Mouse (Mus musculus) kidney, postnatal 36 days (tissue): ENCODE results near the gene Cd209a.
"Not testable (repeated sequence)": the region's sequence is repeated elsewhere in the genome, so short reads cannot be mapped to it uniquely, and the experiment has no call there.

Experiments
- DNase-seq, 2 experiments: peaks; one replicate each; pipeline ENCODE4 v3.0.0; 2021 to 2022; ENCODE audit warnings: mixed read lengths in 2 of 2

Cd209a gene

GRCm38 (mm10) chr8:3748761-3749160 is at the start of gene Cd209a:
Cd209a (minus strand) TSS chr8:3748984.
- DNase-seq, result no peak

GRCm38 (mm10) chr8:3768641-3769040 is 19.9 kb upstream of the Cd209a start:
- not testable (repeated sequence) for DNase-seq

DNA sequence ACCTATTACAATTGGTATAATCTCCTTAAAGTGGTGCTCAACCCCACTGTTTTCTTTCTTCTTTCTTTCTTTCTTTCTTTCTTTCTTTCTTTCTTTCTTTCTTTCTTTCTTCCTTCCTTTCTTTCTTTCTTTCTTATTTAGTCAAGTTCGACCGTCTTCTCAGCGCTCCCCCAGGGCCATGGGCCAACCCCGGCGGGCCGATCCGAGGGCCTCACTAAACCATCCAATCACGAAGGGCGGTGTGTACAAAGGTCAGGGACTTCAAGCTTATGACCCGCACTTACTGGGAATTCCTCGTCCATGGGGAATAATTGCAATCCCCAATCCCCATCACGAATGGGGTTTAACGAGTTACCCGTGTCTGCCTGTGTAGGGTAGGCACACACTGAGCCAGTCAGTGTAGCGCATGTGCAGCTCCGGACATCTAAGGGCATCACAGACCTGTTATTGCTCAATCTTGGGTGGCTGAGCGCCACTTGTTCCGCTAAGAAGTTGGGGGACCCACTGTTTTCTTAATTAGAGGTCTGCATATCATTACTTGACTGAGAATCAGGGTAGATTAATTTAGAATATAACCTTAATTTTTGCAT is 5.6 kb upstream of the Cd209a start:
- DNase-seq, result peak; percentile 42 to 80

- DNase-seq, result no peak
Observed at GRCm38 (mm10) chr8:3736947-3737346, 11.8 kb downstream of the Cd209a start.

DNA sequence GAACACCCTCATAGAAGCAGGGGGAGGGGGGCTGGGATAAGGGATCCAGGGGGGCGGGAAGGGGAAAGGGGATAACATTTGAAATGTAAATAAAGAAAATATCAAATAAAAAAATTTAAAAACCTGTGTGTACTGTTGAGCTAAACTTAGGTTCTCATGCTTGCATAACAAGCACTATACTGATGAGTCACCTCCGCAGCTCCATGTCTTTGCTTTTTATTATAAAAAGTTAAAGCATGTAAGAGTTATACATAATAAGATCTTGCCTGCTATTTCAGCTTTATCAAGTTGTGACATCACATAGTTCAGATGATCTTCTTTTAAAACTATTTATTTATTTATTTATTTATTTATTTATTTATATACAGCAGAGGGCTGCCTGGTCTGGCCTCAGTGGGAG is 13.2 kb downstream of the Cd209a start:
- no peak for DNase-seq

DNA sequence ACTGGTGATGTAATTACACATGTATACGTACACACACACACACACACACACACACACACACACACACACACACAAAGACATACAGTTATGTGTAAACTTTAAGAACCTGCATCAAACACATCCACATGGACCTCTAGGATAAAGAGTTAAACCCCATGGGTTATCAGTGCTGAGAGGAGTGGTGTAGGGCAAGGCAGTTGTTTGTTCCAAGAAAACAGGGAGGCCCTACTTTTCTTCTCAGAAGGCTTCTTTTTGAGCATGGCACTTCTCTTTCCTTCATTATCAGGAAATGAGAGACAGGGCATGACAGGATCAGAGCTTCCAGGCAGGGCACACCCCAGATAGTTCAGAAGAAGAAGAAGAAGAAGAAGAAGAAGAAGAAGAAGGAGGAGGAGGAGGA is 14.7 kb downstream of the Cd209a start:
- no peak for DNase-seq

DNA sequence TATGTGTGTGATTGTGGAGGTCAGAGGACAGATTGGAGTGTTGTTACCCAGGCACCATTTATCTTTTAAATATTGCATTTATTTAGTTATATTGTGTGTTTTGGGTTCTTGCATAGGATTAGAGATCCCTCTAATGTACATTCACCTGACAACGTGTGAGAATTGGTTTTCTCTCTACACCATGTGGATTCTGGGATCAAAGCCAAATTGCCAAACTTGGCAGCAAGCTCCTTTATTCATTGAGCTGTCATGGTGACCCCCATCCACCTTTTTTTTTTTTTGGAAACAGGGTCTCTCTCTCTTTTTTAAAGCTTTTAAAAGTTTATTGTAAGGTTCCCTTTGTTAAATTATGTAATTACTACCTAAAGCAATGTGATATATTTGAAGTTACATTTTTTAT is 27.7 kb downstream of the Cd209a start:
- no peak for DNase-seq

- no peak for DNase-seq
Observed at GRCm38 (mm10) chr8:3720551-3720950, 28.2 kb downstream of the Cd209a start, which contains the start of gene Clec4g. Clec4g (minus strand) TSS chr8:3720651.

DNA sequence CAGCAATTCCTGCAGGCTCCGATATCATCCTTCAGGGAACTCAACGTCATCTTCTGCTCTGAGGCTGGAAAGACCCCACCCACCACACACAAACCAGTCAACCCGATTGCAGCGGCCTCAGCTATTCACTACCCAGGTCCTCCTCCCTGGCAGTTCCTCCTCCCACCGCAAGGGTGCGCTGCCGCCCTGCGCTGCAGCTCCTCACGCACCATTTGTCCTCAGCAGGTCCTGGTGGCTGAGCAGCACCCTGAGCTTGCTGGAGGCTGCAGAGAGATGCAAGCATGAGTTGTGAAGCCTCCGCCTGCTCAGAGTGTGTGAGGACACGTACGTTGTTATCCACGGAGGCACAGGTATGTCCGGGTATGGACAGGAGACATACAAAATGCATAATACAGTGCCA is 30.2 kb downstream of the Cd209a start:
- peak; percentile 61 to 85 for DNase-seq

GRCm38 (mm10) chr8:3717321-3717954 is 31.3 kb downstream of the Cd209a start:
- no peak for DNase-seq

- DNase-seq, result no peak
Observed at GRCm38 (mm10) chr8:3711646-3712045, 37.1 kb downstream of the Cd209a start.

DNA sequence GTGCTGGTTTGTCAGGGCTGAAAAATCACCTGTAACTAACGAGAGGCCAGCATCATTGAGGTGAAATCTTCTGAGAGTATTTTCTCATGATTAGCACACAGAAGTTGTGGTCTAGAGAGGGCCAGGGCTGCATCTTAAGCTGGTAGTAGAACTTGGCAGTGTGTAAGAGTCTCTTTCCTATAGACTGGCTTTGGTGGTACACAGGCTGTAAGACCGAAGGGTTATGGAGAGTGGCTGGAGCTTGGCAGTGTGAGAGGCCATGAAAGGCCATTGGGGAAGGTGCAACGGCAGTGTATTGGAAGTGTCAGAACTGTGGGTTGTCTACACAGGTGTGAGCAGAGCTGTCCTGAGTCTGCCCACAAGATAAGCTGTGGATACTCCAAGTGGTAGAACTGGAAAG is 38.5 kb downstream of the Cd209a start:
- DNase-seq, result no peak

GRCm38 (mm10) chr8:3707611-3708010 is 41.2 kb downstream of the Cd209a start:
- no peak for DNase-seq

GRCm38 (mm10) chr8:3705711-3706110 is 43.1 kb downstream of the Cd209a start:
- DNase-seq, result peak in 1 of 2 experiments; percentile 54

DNA sequence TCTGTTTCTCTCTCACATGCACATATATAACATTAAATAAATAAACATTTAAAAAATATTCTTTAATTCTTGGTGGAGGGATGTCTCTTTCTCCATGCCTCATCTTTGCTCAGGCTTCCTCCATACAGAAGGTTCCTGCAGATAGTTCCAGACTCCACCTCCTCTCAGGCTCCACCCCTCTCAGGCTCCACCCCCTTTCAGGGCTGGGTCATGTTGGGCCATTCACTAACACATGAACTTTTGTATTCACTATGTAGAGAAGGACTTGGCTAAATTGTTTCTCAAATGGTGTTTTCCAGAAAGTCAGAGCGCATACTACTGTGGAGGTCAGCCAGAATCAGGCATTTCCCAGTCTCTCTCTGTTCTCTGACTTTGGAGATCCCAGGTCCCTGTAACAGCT is 47.3 kb downstream of the Cd209a start:
- DNase-seq, result peak in 1 of 2 experiments; percentile 9

DNA sequence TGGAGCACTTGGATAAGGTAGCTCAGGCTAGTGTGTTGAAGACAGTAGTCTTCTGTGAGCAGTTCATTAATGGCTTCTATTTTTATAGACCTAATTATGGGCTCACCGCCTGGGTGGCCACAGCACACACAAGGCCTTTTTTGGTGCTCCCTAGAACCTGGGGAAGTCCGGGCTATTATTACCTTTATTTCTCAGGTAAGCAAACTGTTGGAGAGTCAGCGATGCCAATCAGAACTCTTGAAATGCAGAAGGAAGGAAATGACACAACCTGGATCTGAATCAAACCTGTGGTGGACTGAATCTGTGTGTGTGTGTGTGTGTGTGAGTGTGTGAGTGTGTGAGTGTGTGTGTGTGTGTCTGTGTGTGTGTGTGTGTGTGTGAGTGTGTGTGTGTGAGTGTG is 54.7 kb downstream of the Cd209a start, which contains the start of gene Fcer2a:
Gene Fcer2a, minus strand, starts transcription at position 55 of the 400 bp plus-strand sequence.
- no peak for DNase-seq
